Mouse (Mus musculus) effector memory CD4-positive, alpha-beta T cell, adult 5 months (primary cell): ENCODE measurements around the gene Rnf133. TPM values are rescaled to one million over a fixed set of nuclear protein-coding genes. Genes with fewer than 3 reads are reported as not detected.

Experiments used
- polyA plus RNA-seq: library from polyadenylated mRNA; unstranded; fragments of 100-300 nt; shearing (Covaris generic); gene quantifications from one replicate; pipeline ENCODE4 v1.2.1, GENCODE M21; 2017

Gene Rnf133
- polyA plus RNA-seq: not detected

DNA sequence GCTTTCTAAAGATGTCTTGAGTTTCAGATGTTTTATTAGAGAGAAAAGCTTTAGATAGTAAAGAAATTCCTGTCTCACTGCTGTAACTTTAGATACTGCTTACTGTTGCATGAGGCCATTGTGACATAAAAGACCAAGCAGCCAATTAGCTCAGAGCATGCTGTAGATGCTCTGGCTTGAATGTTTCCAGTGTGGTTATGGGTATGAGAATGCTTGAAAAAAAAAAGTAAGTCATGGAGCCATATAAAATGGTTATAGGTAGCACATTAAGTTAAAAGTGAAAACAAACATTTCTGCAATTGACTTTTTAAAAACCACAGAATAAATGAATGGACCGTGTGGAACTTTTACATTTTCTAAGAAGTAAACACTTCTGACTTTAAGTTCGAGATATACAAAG, at the start of gene Rnf133:
Rnf133 (minus strand) TSS at position 101 of the 400 bp plus-strand sequence.

DNA sequence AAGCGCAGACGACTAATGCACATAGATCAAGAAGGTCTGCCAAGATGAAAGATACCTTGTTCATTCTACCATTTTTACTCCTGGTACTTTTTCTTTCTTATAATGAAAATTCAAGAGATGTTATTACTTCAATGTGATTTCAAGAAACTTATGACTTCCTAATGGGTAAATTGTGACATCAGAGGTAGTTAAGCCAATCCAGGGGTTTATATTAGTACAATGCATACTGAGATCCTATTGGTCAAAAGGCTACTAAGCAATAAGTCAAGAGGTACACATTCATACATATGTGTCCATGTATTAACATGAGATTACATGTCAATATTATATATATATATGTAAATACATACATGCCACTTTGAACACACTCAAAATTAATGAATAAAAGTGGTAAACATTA, 4.9 kb upstream of the Rnf133 start, which contains the start of gene Rnf148:
Rnf148 (minus strand) TSS at position 101 of the 400 bp plus-strand sequence.

Other genes with a start within 250 kb of the Rnf133 start
- gene Rnf148, start 4.8 kb upstream of the Rnf133 start, polyA plus RNA-seq: not detected
- gene Cadps2, start 189.1 kb upstream of the Rnf133 start, polyA plus RNA-seq: not detected